Mouse (Mus musculus) cortical plate, adult 2 months (tissue): ENCODE results near the gene Cdkn3. TPM values are rescaled to one million over a fixed set of nuclear protein-coding genes. Genes with fewer than 3 reads are reported as not detected.
A peak's percentile ranks its signal among the peaks of the same experiment; 100 is the strongest.
"Not testable (repeated sequence)": the region's sequence is repeated elsewhere in the genome, so short reads cannot be mapped to it uniquely, and the experiment has no call there.

Experiments
- H3K27ac ChIP-seq: fragments of 200-500 bp; 2 replicates; pipeline ENCODE4 v1.5.1; 2012; ENCODE audit warnings: low read length, control low read depth, inconsistent platforms; ENCODE audit not compliant: insufficient read depth
- H3K4me1 ChIP-seq: fragments of 200-500 bp; 2 replicates; pipeline ENCODE4 v1.6.1; 2011; ENCODE audit warnings: low read length; ENCODE audit not compliant: control insufficient read depth, insufficient read depth
- H3K4me3 ChIP-seq: fragments of 200-500 bp; 2 replicates; pipeline ENCODE4 v1.5.1; 2011; ENCODE audit warnings: mild to moderate bottlenecking, low read length, control low read depth; ENCODE audit not compliant: insufficient read depth
- CTCF ChIP-seq: fragments of 200-500 bp; IDR thresholded peaks from 2 replicates; pipeline ENCODE4 v1.5.1; 2011; ENCODE audit warnings: mild to moderate bottlenecking, control low read depth, low read length; ENCODE audit not compliant: insufficient read depth; ENCODE audit errors: extremely low read depth
- POLR2A ChIP-seq: fragments of 200-500 bp; IDR thresholded peaks from 2 replicates; pipeline ENCODE4 v1.6.1; 2011; ENCODE audit warnings: mild to moderate bottlenecking, low read length, control low read depth; ENCODE audit not compliant: insufficient read depth; ENCODE audit errors: extremely low read depth
- polyA plus RNA-seq: library from polyadenylated mRNA; depleted of rRNA; stranded (reverse); fragments of >200 nt; gene quantifications from 2 replicates; pipeline ENCODE4 v1.2.3, GENCODE M21; 2012; rRNA removed

The Cdkn3 gene
- polyA plus RNA-seq, result 0.68 and 1.1 TPM in 2 replicates

DNA sequence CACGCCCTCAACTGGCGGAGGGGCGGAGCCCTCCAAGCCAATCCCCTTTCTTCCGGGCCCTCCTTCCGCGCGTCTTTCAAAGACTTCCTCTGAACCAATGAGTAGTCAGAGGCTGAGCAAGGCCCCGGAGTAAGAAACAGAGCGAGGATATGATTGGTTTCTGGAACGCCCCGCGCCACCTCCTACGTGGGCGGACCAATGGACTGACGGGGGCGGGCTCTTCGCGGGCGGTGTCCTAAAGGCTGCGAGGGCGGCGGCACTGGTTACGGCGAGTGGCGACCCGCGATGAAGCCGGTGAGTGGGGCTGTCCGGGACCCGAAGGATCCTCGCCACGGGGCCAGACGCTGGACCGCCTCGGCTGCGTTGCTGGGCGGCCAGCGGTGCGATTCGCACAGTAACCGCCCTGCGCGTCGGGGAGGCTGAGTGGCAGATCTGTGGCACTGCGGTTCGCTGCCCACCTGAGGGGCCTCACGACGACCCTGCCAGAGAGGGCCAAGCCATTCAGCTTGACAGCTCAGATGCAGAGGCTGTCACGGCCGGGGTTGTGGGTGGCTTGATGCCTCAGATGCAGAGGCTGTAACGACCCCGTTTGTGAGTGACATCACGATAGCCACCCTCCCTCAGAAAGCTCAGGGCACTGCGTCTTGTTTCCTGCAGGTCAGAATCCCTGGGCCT lies at the start of gene Cdkn3:
Gene Cdkn3 (plus strand): TSS at position 187 of the 675 bp plus-strand sequence.
- no peak within 1 kb of the TSS for H3K27ac ChIP-seq
- TF ChIP-seq POLR2A (no peak), CTCF (no peak)
- peak within 1 kb of the TSS; percentile 58 for H3K4me3 ChIP-seq
- no peaks in the 10 kb centered on the region for H3K4me1 ChIP-seq

DNA sequence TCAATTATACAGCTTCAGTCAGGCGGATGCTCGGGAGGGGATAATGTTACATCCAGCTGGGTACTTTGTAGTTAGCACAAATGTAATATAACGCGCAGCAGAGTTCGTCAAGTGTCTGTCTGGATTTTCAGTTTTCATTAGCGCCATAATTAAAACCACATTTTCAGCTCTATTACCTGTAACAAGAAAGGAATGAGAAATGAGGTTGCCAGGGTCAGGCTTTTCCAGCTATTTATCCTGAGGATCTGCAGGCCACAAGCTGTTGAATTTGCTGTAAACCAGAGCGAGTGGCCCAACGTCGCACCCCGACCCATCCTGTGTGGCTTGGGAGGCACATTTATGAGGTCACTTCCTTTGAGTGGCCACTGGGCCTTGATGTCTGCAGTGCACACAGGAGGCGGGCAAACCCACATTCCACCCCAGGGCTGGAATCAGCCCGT lies 41.8 kb upstream of the Cdkn3 start:
- no peak overlapping the region for H3K4me3 ChIP-seq
- no peak for TF ChIP-seq CTCF
- no peak overlapping the region for H3K27ac ChIP-seq
- H3K4me1 ChIP-seq, result no peaks in the 10 kb centered on the region

DNA sequence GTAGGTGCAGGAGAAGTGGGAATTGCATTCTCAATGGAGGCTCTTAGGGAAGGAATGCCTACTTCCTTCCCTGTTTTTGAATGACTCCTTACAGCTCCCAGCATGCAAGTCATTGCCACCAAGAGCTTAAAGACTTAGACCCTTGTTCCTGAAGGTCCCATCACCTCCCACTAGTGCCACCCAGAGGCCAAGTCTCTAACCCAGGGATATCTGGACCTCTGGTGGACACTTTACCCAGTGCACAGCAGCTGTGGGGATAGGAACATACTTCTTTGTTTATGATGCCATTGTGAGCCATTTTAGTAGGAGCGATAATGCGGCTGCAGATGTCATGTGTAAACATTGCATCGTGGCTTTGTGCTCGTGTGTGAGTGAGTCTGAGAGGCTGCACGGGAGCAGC lies 38.3 kb upstream of the Cdkn3 start:
- Histone ChIP-seq H3K4me3 (no peak overlapping the region), H3K27ac (no peak overlapping the region), H3K4me1 (no peaks in the 10 kb centered on the region)
- TF ChIP-seq POLR2A (no peak), CTCF (peak; percentile 30; the same call in 1 of the 2 replicates)

DNA sequence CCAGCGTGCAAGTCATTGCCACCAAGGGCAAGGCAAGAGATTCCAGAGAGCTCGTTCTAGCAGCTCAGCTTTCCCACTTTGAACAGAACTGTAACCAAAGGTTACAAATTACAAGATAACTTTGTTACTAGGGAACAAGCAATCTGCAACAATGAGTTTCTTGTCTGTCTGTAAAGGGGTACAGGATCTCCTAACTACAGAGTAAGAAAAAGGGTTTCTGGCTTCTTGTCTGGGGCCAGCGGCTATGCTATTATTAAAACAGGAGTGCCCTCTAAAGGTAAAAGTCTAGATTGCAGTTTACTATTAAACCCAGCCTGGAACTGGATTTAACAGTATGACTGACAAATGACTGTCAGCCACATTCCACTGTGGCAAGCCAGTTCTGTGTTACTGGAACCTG lies 36.5 kb upstream of the Cdkn3 start:
- H3K27ac ChIP-seq, result no peak overlapping the region
- no peaks in the 10 kb centered on the region for H3K4me1 ChIP-seq
- no peak for TF ChIP-seq POLR2A
- TF ChIP-seq CTCF, result peak; percentile 37; the same call in 1 of the 2 replicates
- no peak overlapping the region for H3K4me3 ChIP-seq

DNA sequence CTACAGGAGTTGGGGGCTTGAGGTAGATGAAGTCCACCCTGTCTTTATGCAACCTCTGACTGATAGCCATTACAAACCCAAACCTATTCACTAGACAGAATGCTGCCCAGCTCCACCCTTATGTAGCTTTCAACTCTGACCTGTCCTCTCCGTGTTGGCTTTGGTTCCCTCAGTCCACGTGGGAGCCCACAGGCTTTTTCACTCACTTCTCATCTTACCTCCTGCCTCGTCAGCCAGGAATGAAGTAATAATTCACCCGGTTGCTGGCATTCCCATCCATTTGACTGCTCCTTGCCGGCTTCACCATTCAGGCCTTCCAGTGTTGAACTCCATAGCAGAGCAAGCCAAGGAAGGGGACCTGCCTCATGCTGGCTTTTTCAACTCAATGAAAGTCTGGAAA lies 35.4 kb upstream of the Cdkn3 start:
- Histone ChIP-seq H3K4me3 (no peak overlapping the region), H3K27ac (no peak overlapping the region), H3K4me1 (no peaks in the 10 kb centered on the region)
- TF ChIP-seq CTCF, result no peak
- TF ChIP-seq POLR2A, result no peak

DNA sequence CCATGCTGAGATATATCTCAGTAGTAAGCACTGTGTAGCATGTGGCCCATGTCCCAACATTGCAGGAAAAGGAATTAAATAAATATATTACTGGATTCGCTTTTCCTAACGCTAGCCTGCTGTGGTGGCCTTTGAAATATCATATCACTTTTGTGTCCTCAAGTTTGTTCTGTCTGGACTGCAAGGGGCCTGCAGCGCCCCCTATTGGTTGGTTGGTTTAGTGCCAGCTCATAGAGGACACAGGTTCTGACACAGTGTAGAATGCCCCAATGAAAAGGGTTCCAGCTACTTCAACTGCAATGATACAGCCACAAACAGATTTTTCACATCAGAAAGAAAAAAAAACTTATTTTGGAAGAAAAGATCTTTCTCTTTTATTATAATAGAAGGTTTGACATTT lies 34.6 kb upstream of the Cdkn3 start:
- no peaks in the 10 kb centered on the region for H3K4me1 ChIP-seq
- TF ChIP-seq POLR2A, result no peak
- peak; percentile 27; the same call in 1 of the 2 replicates for TF ChIP-seq CTCF
- no peak overlapping the region for H3K4me3 ChIP-seq
- no peak overlapping the region for H3K27ac ChIP-seq

DNA sequence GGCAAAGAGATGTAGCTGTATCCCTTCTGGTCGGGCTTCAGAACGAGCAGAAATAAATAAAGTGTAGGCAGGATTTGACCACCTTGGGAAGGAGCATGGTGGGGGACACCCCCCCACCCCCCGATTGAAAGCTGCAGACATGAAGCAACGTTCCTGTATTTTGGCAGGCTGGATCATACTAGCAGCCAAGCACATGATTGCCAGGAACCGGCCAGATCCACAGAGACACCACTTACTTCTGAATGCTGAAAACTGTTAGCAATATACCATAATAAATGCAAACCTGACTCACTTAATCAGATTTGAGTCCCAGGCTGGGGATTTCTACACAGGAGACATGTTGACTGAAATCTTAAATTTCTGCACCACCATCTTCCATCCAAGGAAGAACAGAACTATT lies 26.1 kb upstream of the Cdkn3 start:
- H3K4me1 ChIP-seq, result no peaks in the 10 kb centered on the region
- H3K4me3 ChIP-seq, result no peak overlapping the region
- TF ChIP-seq CTCF (no peak), POLR2A (no peak)
- no peak overlapping the region for H3K27ac ChIP-seq

DNA sequence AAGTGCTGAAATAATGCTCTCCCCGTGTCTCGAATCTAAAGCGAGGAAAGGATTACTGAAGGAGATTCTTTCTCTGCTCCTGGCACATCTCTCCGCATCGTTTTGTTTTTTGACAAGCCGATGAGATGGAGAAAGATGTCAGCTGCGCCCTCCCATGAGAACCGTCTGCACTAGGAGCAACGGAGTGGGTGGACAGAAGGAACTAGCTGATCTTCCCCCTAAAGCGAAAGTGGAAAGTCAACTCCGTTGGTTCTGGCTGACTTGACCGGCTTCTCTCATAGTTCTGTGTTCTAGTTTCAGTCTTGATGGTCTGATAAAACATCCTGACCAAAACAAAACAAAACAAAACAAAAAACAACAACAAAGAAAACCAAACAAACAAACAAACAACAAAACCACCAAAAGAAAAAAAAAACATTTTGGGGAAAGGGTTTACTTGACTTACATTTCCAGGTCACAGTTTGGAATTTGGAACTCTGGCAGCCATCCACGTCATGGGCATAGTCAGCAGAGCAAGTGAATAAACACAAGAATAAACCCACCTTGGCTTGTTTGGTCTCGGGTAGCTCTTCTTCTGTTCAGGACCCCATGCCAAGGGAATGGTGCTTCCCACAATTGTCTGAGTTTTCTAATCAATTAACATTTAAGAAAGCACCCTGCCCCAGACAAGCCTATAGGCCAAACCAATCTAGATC lies 25.4 kb upstream of the Cdkn3 start:
- Histone ChIP-seq H3K27ac (no peak overlapping the region), H3K4me3 (no peak overlapping the region), H3K4me1 (no peaks in the 10 kb centered on the region)
- TF ChIP-seq POLR2A, result no peak
- TF ChIP-seq CTCF, result no peak

DNA sequence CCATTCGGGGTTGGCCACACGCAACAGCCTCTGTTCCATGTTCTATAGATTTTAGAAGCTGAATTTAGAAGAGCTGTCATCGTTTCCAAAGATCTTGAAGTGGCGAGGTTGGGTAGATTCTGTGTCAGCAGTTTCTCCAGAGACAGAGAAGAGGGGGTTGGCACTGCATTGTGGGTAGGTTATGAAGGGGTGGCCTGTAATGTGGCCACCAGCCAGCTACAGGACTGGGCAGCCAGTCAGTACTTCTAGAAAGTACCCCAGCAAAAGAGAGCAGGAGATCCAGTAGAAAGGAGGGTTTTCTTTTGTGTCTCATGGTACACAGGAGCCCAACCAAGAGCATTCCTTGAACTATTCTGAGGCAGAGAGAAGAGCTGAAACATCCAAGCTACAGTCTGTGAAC lies 24.0 kb upstream of the Cdkn3 start:
- H3K4me1 ChIP-seq, result no peaks in the 10 kb centered on the region
- no peak overlapping the region for H3K4me3 ChIP-seq
- no peak for TF ChIP-seq CTCF
- no peak for TF ChIP-seq POLR2A
- no peak overlapping the region for H3K27ac ChIP-seq

DNA sequence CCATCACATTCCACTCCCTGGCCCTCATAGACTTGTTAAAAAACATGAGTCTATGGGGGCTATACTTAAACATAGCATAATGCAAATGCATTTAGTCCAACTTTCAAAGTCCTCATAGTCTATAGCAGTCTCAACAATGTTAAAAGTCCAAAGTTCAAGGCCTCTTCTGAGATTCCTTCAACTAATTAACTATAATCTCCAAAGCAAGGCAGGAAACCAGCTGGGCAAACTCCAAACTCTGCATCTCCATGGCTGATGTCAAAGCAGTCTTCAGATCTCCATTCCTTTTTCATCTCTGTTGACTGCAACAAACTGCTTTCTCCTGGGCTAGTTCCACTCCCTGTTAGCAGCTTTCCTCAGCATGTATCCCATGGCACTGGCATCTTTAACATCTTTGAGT lies 23.0 kb upstream of the Cdkn3 start:
- not testable (repeated sequence) for H3K4me3 ChIP-seq, H3K4me1 ChIP-seq

More for the DNA sequence above, 23.0 kb upstream of the Cdkn3 start:
- not testable (repeated sequence) for H3K27ac ChIP-seq
